Mouse (Mus musculus) hindbrain, embryonic 11.5 days (tissue): ENCODE measurements around the gene Banp. TPM values are rescaled to one million over a fixed set of nuclear protein-coding genes. Genes with fewer than 3 reads are reported as not detected.

Experiments used
- ATAC-seq: fragments of 200-750 bp; cut with Nextera tagmentation; 2 replicates; pipeline ENCODE4 v1.8.0; 2017; ENCODE audit warnings: mild to moderate bottlenecking, moderate TSS enrichment, moderate library complexity; ENCODE audit not compliant: low FRiP score
- DNase-seq: peaks from one replicate; pipeline ENCODE4 v3.0.0-alpha.2; 2015; ENCODE audit warnings: low spot score
- H3K27ac ChIP-seq: fragments of 300-500 bp; sonication (generic); 2 replicates; pipeline ENCODE4 v1.5.1; 2014; ENCODE audit warnings: mild to moderate bottlenecking, low read depth, low read length
- H3K27me3 ChIP-seq: fragments of 300-500 bp; sonication (generic); 2 replicates; pipeline ENCODE4 v1.6.1; 2014; ENCODE audit warnings: mild to moderate bottlenecking, low read length, moderate library complexity, mixed read lengths; ENCODE audit not compliant: control insufficient read depth, insufficient read depth
- H3K36me3 ChIP-seq: fragments of 300-500 bp; sonication (generic); 2 replicates; pipeline ENCODE4 v1.6.1; 2014; ENCODE audit warnings: mild to moderate bottlenecking, low read length, moderate library complexity, mixed read lengths; ENCODE audit not compliant: control insufficient read depth, insufficient read depth
- H3K4me1 ChIP-seq: fragments of 300-500 bp; sonication (generic); replicated peaks from 2 replicates; pipeline ENCODE4 v1.6.1; 2014; ENCODE audit warnings: low read length, mixed read lengths; ENCODE audit not compliant: control insufficient read depth, insufficient read depth
- H3K4me2 ChIP-seq: fragments of 300-500 bp; sonication (generic); replicated peaks from 2 replicates; pipeline ENCODE4 v1.6.1; 2014; ENCODE audit warnings: mild to moderate bottlenecking, low read depth, low read length
- H3K4me3 ChIP-seq: fragments of 300-500 bp; sonication (generic); 2 replicates; pipeline ENCODE4 v1.5.1; 2014; ENCODE audit warnings: low read depth, low read length
- H3K9ac ChIP-seq: fragments of 300-500 bp; sonication (generic); 2 replicates; pipeline ENCODE4 v1.6.1; 2014; ENCODE audit warnings: low read depth, low read length
- H3K9me3 ChIP-seq: fragments of 300-500 bp; sonication (generic); 2 replicates; pipeline ENCODE4 v1.6.1; 2016; ENCODE audit warnings: low read length; ENCODE audit not compliant: control insufficient read depth
- WGBS: fragments of 180-500 bp; shearing (Covaris S2); extraction: QIAGEN DNeasy Blood & Tissue Kit; methylation state at CpG from one replicate; pipeline ENCODE4 v1.1.7; 2014; 5-methylcytosine and 5-hydroxymethylcytosine counted together
- polyA plus RNA-seq: library from polyadenylated mRNA; unstranded; fragments of >200 nt; fragmentation: Nextera tagmentation; extraction: Ambion mirVana; gene quantifications from 2 replicates; pipeline ENCODE4 v1.2.1, GENCODE M21; 2014

Banp gene
- polyA plus RNA-seq, 1 experiment from 2014 or later, result 51.8 TPM

GRCm38 (mm10) chr8:121962892-121963291 is 13.3 kb downstream of the Banp start:
- Histone ChIP-seq H3K4me1 (peaks cover 10% of the 10 kb centered on the region), H3K27me3 (no peaks in the 10 kb centered on the region), H3K4me2 (no peak overlapping the region), H3K27ac (no peak overlapping the region), H3K36me3 (no peaks in the 10 kb centered on the region), H3K9ac (no peak overlapping the region), H3K4me3 (no peak overlapping the region), H3K9me3 (no peaks in the 10 kb centered on the region)
- ATAC-seq, result no peak
- 79% methylated on average over 3 of the region's 3 CpGs for WGBS
- no peak for DNase-seq

GRCm38 (mm10) chr8:121964716-121965512 is 15.4 kb downstream of the Banp start:
- H3K4me1 ChIP-seq, result peaks cover 10% of the 10 kb centered on the region
- WGBS, result 81% methylated on average over 8 of the region's 8 CpGs
- H3K9me3 ChIP-seq, result no peaks in the 10 kb centered on the region
- H3K36me3 ChIP-seq, result no peaks in the 10 kb centered on the region
- no peaks in the 10 kb centered on the region for H3K27me3 ChIP-seq
- no peak overlapping the region for H3K27ac ChIP-seq
- ATAC-seq, result no peak
- DNase-seq, result no peak
- no peak overlapping the region for H3K4me2 ChIP-seq
- H3K9ac ChIP-seq, result no peak overlapping the region
- no peak overlapping the region for H3K4me3 ChIP-seq

GRCm38 (mm10) chr8:121966110-121966509 is 16.6 kb downstream of the Banp start:
- no peak overlapping the region for H3K27ac ChIP-seq
- WGBS, result 65% methylated on average over 5 of the region's 5 CpGs
- no peak overlapping the region for H3K4me3 ChIP-seq
- no peak for DNase-seq
- no peaks in the 10 kb centered on the region for H3K27me3 ChIP-seq
- H3K9ac ChIP-seq, result no peak overlapping the region
- H3K36me3 ChIP-seq, result no peaks in the 10 kb centered on the region
- no peak overlapping the region for H3K4me2 ChIP-seq
- ATAC-seq, result no peak
- H3K9me3 ChIP-seq, result no peaks in the 10 kb centered on the region
- H3K4me1 ChIP-seq, result peaks cover 10% of the 10 kb centered on the region

- H3K4me1 ChIP-seq, result peaks cover 10% of the 10 kb centered on the region
- 42% methylated on average over 7 of the region's 7 CpGs for WGBS
- no peak overlapping the region for H3K4me2 ChIP-seq
- no peak overlapping the region for H3K4me3 ChIP-seq
- H3K9ac ChIP-seq, result peak overlapping the region; percentile 15; the same call in 1 of the 2 replicates
- H3K27ac ChIP-seq, result no peak overlapping the region
- DNase-seq (no peak), ATAC-seq (peak; percentile 25; the same call in 1 of the 2 replicates)
- H3K9me3 ChIP-seq, result no peaks in the 10 kb centered on the region
- H3K36me3 ChIP-seq, result no peaks in the 10 kb centered on the region
- H3K27me3 ChIP-seq, result no peaks in the 10 kb centered on the region
These were observed 17.3 kb downstream of the Banp start for GRCm38 (mm10) chr8:121966714-121967448.

- Histone ChIP-seq H3K9me3 (no peaks in the 10 kb centered on the region), H3K27me3 (no peaks in the 10 kb centered on the region), H3K4me3 (no peak overlapping the region), H3K27ac (0 out of 2 replicates have a peak overlapping the region, but pooled peaks have one; percentile 13), H3K4me2 (no peak overlapping the region), H3K36me3 (no peaks in the 10 kb centered on the region), H3K9ac (no peak overlapping the region), H3K4me1 (peaks cover 10% of the 10 kb centered on the region)
- WGBS, result 50% methylated on average over 4 of the region's 4 CpGs
- no peak for DNase-seq
- no peak for ATAC-seq
These were observed 18.4 kb downstream of the Banp start for GRCm38 (mm10) chr8:121967977-121968376.

GRCm38 (mm10) chr8:121968542-121968941 is 19.0 kb downstream of the Banp start:
- no peak overlapping the region for H3K9ac ChIP-seq
- no peak for ATAC-seq
- peaks cover 10% of the 10 kb centered on the region for H3K4me1 ChIP-seq
- H3K36me3 ChIP-seq, result no peaks in the 10 kb centered on the region
- WGBS, result 74% methylated on average over 4 of the region's 4 CpGs
- DNase-seq, result no peak
- no peaks in the 10 kb centered on the region for H3K9me3 ChIP-seq
- H3K27ac ChIP-seq, result no peak overlapping the region
- no peaks in the 10 kb centered on the region for H3K27me3 ChIP-seq
- no peak overlapping the region for H3K4me2 ChIP-seq
- no peak overlapping the region for H3K4me3 ChIP-seq

GRCm38 (mm10) chr8:121970225-121970624 is 20.7 kb downstream of the Banp start:
- Histone ChIP-seq H3K4me3 (no peak overlapping the region), H3K27ac (no peak overlapping the region), H3K36me3 (0 out of 2 replicates have a peak, but pooled peaks cover 5% of the 10 kb centered on the region), H3K4me1 (peaks cover 10% of the 10 kb centered on the region), H3K27me3 (no peaks in the 10 kb centered on the region), H3K9me3 (no peaks in the 10 kb centered on the region), H3K9ac (no peak overlapping the region), H3K4me2 (no peak overlapping the region)
- DNase-seq (no peak), ATAC-seq (no peak)
- WGBS, result 91% methylated on average over 8 of the region's 8 CpGs

- ATAC-seq, result no peak
- Histone ChIP-seq H3K27ac (no peak overlapping the region), H3K36me3 (peaks cover 5% of the 10 kb centered on the region; the same call in 1 of the 2 replicates), H3K9me3 (no peaks in the 10 kb centered on the region), H3K4me2 (no peak overlapping the region), H3K4me3 (no peak overlapping the region), H3K9ac (no peak overlapping the region), H3K4me1 (peaks cover 8% of the 10 kb centered on the region), H3K27me3 (no peaks in the 10 kb centered on the region)
- 76% methylated on average over 17 of the region's 17 CpGs for WGBS
- no peak for DNase-seq
These were observed 22.0 kb downstream of the Banp start for GRCm38 (mm10) chr8:121971488-121972058.
